Mouse (Mus musculus) heart, adult 18-20 months (tissue): Measurements from ENCODE around the gene Chp2. TPM values are rescaled to one million over a fixed set of nuclear protein-coding genes. Genes with fewer than 3 reads are reported as not detected.
"Not testable (repeated sequence)": the region's sequence is repeated elsewhere in the genome, so short reads cannot be mapped to it uniquely, and the experiment has no call there.

Experiments used
- DNase-seq, 2 experiments: peaks; one replicate each; pipeline ENCODE4 v3.0.0; 2021 to 2022; ENCODE audit warnings: mixed read lengths in 1 of 2
- total RNA-seq, 2 experiments: library from RNA; stranded (reverse); gene quantifications; 2 replicates each; pipeline ENCODE4 v1.2.3; 2021

The Chp2 gene
- total RNA-seq, 2 experiments from 2014 or later = 3.7 to 3.8 TPM

DNA sequence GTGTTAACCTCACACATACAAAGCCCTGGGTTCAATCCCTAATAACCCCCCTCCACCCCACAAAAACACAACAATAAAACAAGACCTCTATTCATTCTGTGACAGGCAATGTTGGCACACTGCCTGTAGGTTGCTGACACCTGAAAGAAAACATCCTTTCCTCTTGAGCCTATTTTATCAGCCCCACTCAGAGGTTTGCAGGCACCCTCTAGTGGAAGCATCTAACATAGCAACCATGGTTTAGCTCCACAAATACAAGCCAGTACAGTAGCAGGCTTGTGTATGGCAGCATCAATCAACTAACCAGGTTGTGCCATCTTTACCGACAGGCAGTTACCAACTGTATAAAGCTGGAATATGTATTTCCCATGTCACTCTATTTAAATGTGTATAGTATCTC, 23.0 kb downstream of the Chp2 start:
- DNase-seq = peak; percentile 37 to 42

DNA sequence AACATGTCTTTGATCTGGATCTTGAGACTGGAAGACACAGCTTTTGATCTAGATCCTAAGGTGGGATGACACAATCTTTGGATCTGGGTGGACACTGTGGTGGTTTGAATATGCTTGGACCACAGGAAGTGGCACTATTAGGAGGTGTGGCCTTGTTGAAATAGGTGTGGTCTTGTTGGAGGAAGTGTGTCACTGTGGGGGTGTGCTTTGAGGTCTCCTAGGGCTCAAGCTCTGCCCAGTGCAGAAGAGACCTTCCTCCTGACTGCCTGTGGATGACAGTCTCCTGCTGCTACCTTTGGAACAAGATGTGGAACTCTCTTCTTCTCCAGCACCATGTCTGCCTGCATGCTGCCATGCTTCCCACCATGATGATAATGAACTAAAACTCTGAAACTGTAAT, 23.4 kb downstream of the Chp2 start:
- DNase-seq = not testable (repeated sequence)

DNA sequence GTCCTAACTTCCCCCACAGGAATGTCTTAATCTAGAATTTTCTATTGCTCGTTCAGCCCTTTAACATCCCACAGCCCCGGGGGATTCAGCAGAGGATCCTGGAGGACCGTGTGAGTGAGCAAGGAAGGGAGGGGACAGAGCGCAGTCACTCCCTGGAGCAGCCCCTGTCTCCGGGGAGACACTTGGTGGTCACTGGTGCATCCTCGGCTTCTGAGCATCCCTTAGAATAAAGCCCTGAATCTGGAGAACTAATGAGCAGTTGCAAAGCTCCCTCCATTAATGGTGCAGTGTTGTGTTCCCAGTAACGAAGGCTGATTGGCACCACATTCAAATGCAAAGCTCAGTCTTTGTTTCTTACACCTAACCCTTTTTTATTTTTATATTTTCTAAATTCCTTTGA, 24.9 kb downstream of the Chp2 start:
- no peak for DNase-seq

DNA sequence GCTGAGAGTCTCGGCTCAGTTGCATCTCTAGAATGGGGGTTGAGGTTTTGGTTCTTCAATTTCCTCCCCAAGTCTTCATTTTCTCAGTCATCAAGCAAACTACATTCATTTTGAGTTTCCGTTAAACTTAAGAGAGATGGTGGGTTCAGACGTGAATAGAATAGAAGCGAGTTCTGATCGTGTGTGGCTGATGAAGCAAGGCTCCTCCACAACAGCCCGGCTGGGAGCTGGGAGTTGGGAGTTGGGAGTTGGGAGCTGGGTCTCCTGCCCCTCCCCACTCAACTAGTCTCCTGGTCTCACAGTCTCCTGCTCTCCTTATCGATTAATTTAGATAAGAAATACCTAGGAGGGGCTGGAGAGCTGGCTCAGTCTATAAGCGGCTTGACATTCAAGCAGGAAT, 25.3 kb downstream of the Chp2 start:
- DNase-seq = no peak

DNA sequence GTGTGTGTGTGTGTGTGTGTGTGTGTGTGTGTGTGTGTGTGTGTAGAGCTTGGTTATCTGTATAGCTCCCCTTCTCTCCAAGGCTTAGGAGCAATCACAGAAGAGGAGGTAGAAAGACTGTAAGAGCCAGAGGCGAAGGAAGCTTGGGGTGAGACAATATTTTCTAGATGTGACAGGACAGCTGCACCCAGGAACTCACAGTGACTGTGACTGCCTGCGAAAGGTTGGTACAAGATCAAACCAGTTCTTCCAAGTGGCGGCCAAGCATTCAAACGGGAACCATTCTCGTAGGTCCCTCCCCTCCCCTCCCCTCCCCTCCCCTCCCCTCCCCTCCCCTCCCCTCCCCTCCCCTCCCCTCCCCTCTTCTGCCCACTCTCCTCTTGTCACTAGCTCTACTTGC, 26.7 kb downstream of the Chp2 start:
- DNase-seq = no peak

DNA sequence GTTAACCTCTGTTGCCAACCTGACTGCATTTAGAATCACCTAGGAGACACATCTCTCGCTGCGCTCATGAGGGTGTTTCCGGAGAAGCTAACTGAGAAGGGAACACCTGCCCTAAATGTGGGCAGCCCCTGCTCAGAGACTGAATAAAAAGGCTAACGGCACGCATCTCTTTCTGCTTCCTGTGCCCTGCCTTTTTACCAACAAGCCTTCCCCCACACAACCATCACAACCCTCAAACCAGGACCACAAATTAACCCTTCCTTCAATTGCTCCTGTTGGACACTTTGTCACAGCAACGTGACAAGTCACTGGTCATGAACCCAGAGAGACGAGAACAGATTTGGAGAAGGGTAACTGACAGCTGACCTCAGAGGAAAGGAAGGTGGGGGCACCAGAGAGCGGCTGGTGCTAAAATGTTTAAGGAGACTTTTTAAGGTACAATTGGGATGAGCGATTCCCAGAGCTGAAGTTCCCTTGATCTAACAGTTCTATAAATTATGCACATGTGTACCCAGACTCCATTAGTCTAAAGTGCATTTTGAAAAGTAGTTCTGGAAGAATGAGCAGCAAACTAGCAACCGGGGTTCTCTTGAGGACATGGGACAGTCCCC, 28.1 kb downstream of the Chp2 start:
- no peak for DNase-seq

DNA sequence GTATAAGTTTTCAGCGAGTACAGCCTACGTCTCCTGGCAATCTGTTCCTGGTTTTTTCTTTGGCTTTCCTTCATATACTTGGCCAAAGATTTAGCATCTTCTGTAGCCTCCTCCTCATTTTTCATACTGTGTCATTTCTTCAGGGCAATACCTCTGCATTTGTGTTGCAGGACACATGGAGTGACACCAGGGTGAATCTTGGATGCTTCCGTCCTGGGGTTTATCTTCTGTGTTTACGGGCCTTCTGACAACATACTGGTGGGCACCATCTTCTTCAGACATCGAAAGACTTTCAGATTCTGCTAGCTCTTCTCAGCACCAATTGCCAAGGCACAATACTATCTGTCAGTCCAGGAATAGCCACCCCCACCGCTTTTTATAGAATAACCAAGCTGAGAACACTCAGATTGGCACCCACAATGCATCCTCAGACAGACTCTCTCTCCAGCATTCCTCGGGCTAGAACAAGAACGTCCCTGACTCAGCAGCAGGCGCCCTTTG, 30.1 kb downstream of the Chp2 start:
- DNase-seq = peak in 1 of 2 experiments; percentile 7

DNA sequence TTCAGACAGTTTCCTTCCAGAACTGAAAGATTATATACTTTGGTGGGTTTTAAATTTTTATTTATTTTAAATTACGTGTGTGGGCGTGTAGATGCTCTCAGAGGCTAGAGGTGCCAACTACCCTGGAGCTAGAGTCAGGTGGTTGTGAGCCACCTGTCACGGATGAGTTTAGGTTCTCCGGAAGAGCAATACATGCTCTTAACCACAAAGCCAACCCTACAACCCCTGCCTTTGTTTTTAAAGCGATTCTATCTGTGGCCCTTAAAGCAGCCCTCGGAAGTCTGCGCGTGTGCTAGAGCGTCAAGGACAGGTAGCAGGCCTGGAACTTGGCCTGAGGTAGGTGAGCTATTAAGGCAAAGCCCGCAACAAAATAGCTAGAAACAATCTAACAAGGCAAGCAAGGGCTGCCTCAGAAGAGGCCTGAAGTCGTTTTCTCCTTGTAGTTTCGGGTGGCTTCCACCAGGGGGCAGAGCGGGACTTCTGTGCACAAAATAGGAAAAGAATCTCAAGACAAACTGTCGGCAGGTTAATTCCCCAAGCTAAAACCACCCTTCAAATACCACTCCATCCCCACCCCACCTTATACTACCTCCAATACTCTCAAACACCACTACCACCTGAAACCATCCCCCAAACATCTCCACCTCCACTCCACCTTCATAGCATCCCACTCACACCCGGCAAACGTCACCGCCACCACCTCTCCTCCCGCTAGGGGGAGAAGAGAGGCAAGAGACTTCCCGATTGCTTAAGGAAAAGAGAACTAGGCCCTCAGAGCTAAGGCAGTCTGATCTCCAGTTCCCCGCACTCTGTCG, 32.1 kb downstream of the Chp2 start:
- DNase-seq = peak; percentile 73 to 82

DNA sequence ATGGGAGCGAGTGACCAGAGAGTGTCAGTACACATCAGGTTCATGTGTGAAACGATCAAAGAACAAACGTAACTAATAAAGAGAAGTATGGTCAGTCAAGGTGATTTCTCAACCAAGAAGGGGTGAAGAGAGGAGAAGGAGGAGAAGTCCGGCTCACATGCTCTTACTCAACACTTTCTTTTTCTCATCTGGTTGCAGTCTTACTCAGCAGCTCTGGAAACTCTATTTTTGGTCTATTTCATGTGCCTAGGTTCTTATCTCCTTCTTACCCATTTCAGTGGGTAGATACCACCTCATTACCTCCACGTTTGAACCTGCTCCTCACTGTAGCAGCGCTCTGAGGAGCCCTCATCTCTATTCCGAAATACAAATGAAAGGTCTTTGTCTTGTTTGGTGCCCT, 37.4 kb downstream of the Chp2 start:
- no peak for DNase-seq

DNA sequence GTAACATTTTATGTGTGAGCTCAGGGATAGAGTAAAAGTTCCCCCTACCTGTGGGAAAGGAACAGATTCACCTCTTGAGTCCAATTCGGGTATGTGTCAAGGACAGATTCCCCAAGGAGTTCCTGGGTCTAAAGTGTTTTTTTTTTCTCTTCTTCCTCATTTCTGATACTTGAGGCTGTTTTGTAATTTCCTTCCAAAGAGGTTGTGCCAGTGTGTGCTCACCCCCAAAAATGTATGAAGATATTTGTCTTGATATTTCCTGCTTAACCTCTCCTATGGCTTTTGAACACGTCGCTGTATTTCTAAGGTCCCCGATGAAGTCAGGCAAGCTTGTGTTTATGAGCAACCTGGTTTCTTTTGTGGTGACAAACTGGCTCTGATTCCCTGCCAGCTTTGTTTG, 39.2 kb downstream of the Chp2 start:
- no peak for DNase-seq

DNA sequence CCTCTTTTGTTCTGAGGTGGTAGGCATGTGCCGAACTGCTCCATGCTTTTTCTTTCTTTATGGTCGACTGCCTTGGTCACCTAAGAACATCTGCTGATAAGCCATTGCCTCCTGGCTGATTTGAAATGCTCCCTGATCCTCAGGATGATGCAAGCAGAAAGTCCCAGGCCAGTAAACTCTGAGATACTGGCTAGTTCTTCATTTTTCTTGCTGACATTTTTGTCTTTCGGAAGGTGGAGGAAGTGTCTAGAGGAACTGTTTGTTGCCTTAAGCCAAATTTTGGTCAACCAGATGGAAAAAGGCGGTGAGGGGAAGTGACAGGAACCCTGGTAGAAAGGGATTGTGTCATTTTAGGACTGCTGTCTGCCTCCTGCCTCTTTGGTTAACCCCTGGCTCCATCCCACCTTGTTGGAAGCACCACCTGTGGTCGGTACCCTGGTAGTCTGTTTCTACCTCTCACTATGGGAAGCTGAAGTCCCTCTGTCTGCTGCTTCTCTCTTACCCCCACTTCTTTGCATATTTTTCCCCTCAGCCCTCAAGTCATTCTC, 40.8 kb downstream of the Chp2 start:
- DNase-seq = peak; percentile 22 to 67

DNA sequence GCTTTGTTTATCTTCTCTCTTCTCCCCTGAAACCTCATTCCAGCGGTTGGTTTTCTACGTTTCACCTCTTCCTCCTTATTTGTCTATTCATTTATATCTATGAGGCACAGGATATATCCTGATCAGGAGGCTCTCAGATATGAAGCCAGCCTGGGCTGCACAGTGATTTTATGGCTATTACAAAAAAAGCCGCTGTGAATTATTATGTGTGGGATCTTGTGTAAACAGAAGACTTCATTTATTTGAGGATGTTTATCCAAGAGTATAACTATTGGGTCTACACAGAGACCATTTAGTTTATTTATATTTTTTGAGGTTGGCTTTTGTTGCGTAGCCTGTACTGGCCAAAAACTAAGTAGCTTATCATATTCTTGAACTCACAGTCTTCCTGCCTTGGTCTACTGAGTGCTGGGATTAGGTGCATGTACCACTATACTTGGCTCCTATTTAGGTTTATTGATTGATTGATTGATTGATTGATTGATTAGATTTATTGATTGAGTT, 49.7 kb downstream of the Chp2 start:
- no peak for DNase-seq

DNA sequence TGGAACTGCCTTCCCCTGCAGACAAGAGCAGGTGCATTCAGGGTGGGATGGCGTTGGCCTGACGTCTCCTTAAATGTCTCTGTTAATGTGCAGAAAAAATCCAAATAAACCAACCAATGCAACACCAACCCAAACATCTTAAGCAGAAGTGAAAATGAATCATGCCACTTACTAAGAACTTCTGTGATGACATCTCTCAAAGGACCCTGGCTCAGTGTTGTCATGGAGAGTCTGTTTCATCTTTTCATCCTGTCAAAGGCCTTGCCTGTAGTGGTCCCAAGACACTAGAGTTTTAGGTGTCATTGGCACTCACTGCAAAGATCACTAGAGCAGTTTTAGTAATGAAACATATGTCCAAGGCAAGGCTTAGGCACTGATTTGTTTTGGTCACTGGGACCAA, 53.0 kb downstream of the Chp2 start:
- DNase-seq = no peak

Other genes with a start within 250 kb of the Chp2 start
- 10 to 100 TPM; 17.3 to 19.3 TPM for gene Cog7, start 237.8 kb upstream of the Chp2 start, total RNA-seq
- 10 to 100 TPM; 36.1 to 36.3 TPM for gene Gga2, start 198.3 kb upstream of the Chp2 start, total RNA-seq
- 10 to 100 TPM; 36.1 to 41.1 TPM for gene Ubfd1, start 152.3 kb upstream of the Chp2 start, total RNA-seq
- 10 to 100 TPM; 12.3 to 13.4 TPM for gene Ears2, start 152.2 kb upstream of the Chp2 start, total RNA-seq
- gene Ndufab1, start 117.6 kb upstream of the Chp2 start, total RNA-seq = 1,000 to 10,000 TPM; 1,776 to 1,815 TPM
- gene Palb2, start 86.5 kb upstream of the Chp2 start, total RNA-seq = under 1 TPM; 0.92 to 0.95 TPM
- gene Dctn5, start 86.5 kb upstream of the Chp2 start, total RNA-seq = 10 to 100 TPM; 26.4 to 28.3 TPM
- gene Plk1, start 60.1 kb upstream of the Chp2 start, total RNA-seq = under 1 TPM; 0.41 to 0.94 TPM
- gene Ern2, start 33.3 kb upstream of the Chp2 start, total RNA-seq = not detected
- 1 to 10 TPM; 3.4 to 8.6 TPM for gene Prkcb, start 69.3 kb downstream of the Chp2 start, total RNA-seq